Mouse (Mus musculus) limb, embryonic 12.5 days (tissue): ENCODE data around the gene Strn3. TPM values are rescaled to one million over a fixed set of nuclear protein-coding genes. Genes with fewer than 3 reads are reported as not detected.
A peak's percentile ranks its signal among the peaks of the same experiment; 100 is the strongest.

Experiments used
- ATAC-seq: fragments of 200-750 bp; cut with Nextera tagmentation; 2 replicates; pipeline ENCODE4 v1.8.0; 2017; ENCODE audit warnings: low read depth, moderate TSS enrichment; ENCODE audit not compliant: insufficient number of reproducible peaks, insufficient read depth, low FRiP score, low TSS enrichment
- H3K27ac ChIP-seq: fragments of 300-500 bp; sonication (generic); 2 replicates; pipeline ENCODE4 v1.5.1; 2016; ENCODE audit warnings: mild to moderate bottlenecking, moderate library complexity
- H3K27me3 ChIP-seq: fragments of 300-500 bp; sonication (generic); 2 replicates; pipeline ENCODE4 v1.6.1; 2016; ENCODE audit warnings: mild to moderate bottlenecking, moderate library complexity
- H3K36me3 ChIP-seq: fragments of 300-500 bp; sonication (generic); 2 replicates; pipeline ENCODE4 v1.6.1; 2016; ENCODE audit warnings: mild to moderate bottlenecking, moderate library complexity
- H3K4me1 ChIP-seq: fragments of 300-500 bp; sonication (generic); replicated peaks from 2 replicates; pipeline ENCODE4 v1.6.1; 2016
- H3K4me2 ChIP-seq: fragments of 300-500 bp; sonication (generic); 2 replicates; pipeline ENCODE4 v1.6.1; 2016; ENCODE audit warnings: mild to moderate bottlenecking, moderate library complexity
- H3K4me3 ChIP-seq: fragments of 300-500 bp; sonication (generic); replicated peaks from 2 replicates; pipeline ENCODE4 v1.5.1; 2016; ENCODE audit warnings: mild to moderate bottlenecking
- H3K9ac ChIP-seq: fragments of 300-500 bp; sonication (generic); replicated peaks from 2 replicates; pipeline ENCODE4 v1.6.1; 2016; ENCODE audit warnings: mild to moderate bottlenecking, moderate library complexity
- H3K9me3 ChIP-seq: fragments of 300-500 bp; sonication (generic); 2 replicates; pipeline ENCODE4 v1.6.1; 2016; ENCODE audit warnings: mild to moderate bottlenecking, moderate library complexity
- WGBS: fragments of 180-500 bp; shearing (Covaris S2); methylation state at CpG from one replicate; pipeline ENCODE4 v1.1.7; 2016; 5-methylcytosine and 5-hydroxymethylcytosine counted together
- polyA plus RNA-seq: library from polyadenylated mRNA; unstranded; fragments of >200 nt; fragmentation: Nextera tagmentation; extraction: Ambion mirVana; gene quantifications from 2 replicates; pipeline ENCODE4 v1.2.1, GENCODE M21; 2016

Gene Strn3
- polyA plus RNA-seq, 1 experiment from 2014 or later, result 63.7 TPM

GRCm38 (mm10) chr12:51709741-51710140, 18.0 kb upstream of the Strn3 start:
- Histone ChIP-seq H3K27me3 (no peaks in the 10 kb centered on the region), H3K4me1 (0 out of 2 replicates have a peak, but pooled peaks cover 3% of the 10 kb centered on the region), H3K9me3 (no peaks in the 10 kb centered on the region), H3K36me3 (no peaks in the 10 kb centered on the region), H3K27ac (no peak overlapping the region), H3K9ac (no peak overlapping the region), H3K4me2 (no peak overlapping the region), H3K4me3 (no peak overlapping the region)
- ATAC-seq, result no peak
- whole genome bisulfite sequencing, result 68% methylated on average over 3 of the region's 3 CpGs

GRCm38 (mm10) chr12:51708941-51709686, 17.4 kb upstream of the Strn3 start:
- WGBS, result 74% methylated on average over 14 of the region's 14 CpGs
- H3K27me3 ChIP-seq, result no peaks in the 10 kb centered on the region
- H3K4me3 ChIP-seq, result no peak overlapping the region
- no peak overlapping the region for H3K27ac ChIP-seq
- H3K9ac ChIP-seq, result no peak overlapping the region
- ATAC-seq, result no peak
- H3K9me3 ChIP-seq, result no peaks in the 10 kb centered on the region
- no peaks in the 10 kb centered on the region for H3K36me3 ChIP-seq
- H3K4me1 ChIP-seq, result 0 out of 2 replicates have a peak, but pooled peaks cover 3% of the 10 kb centered on the region
- no peak overlapping the region for H3K4me2 ChIP-seq

- Histone ChIP-seq H3K4me3 (no peak overlapping the region), H3K9me3 (peaks cover 3% of the 10 kb centered on the region; the same call in 1 of the 2 replicates), H3K4me1 (peaks cover 7% of the 10 kb centered on the region; the same call in 1 of the 2 replicates), H3K36me3 (no peaks in the 10 kb centered on the region), H3K4me2 (no peak overlapping the region), H3K9ac (no peak overlapping the region), H3K27me3 (no peaks in the 10 kb centered on the region), H3K27ac (no peak overlapping the region)
- 88% methylated on average over 5 of the region's 5 CpGs for WGBS
- ATAC-seq, result no peak
These were observed 15.1 kb upstream of the Strn3 start for GRCm38 (mm10) chr12:51706673-51707235.

GRCm38 (mm10) chr12:51705778-51706177, 14.1 kb upstream of the Strn3 start:
- 79% methylated on average over 12 of the region's 12 CpGs for WGBS
- ATAC-seq, result no peak
- Histone ChIP-seq H3K9ac (no peak overlapping the region), H3K9me3 (peaks cover 3% of the 10 kb centered on the region; the same call in 1 of the 2 replicates), H3K27ac (no peak overlapping the region), H3K4me1 (peaks cover 7% of the 10 kb centered on the region; the same call in 1 of the 2 replicates), H3K4me2 (no peak overlapping the region), H3K27me3 (no peaks in the 10 kb centered on the region), H3K36me3 (no peaks in the 10 kb centered on the region), H3K4me3 (no peak overlapping the region)

GRCm38 (mm10) chr12:51704572-51704971, 12.9 kb upstream of the Strn3 start:
- WGBS, result 75% methylated on average over 7 of the region's 7 CpGs
- no peak for ATAC-seq
- peaks cover 7% of the 10 kb centered on the region; the same call in 1 of the 2 replicates for H3K4me1 ChIP-seq

GRCm38 (mm10) chr12:51703859-51704258, 12.2 kb upstream of the Strn3 start:
- H3K4me2 ChIP-seq, result no peak overlapping the region
- H3K27ac ChIP-seq, result no peak overlapping the region
- no peak overlapping the region for H3K4me3 ChIP-seq
- H3K9ac ChIP-seq, result no peak overlapping the region
- WGBS, result 28% methylated on average over 1 of the region's 1 CpGs
- peaks cover 3% of the 10 kb centered on the region; the same call in 1 of the 2 replicates for H3K9me3 ChIP-seq
- H3K36me3 ChIP-seq, result no peaks in the 10 kb centered on the region
- peak; percentile 35; the same call in 1 of the 2 replicates for ATAC-seq
- H3K27me3 ChIP-seq, result no peaks in the 10 kb centered on the region
- peaks cover 4% of the 10 kb centered on the region; the same call in 1 of the 2 replicates for H3K4me1 ChIP-seq

More at GRCm38 (mm10) chr12:51704572-51704971, 12.9 kb upstream of the Strn3 start:
- peaks cover 3% of the 10 kb centered on the region; the same call in 1 of the 2 replicates for H3K9me3 ChIP-seq
- no peak overlapping the region for H3K4me3 ChIP-seq
- no peaks in the 10 kb centered on the region for H3K36me3 ChIP-seq
- no peak overlapping the region for H3K4me2 ChIP-seq
- no peak overlapping the region for H3K9ac ChIP-seq
- no peaks in the 10 kb centered on the region for H3K27me3 ChIP-seq
- no peak overlapping the region for H3K27ac ChIP-seq

GRCm38 (mm10) chr12:51701723-51702122, 10.0 kb upstream of the Strn3 start:
- Histone ChIP-seq H3K9ac (no peak overlapping the region), H3K27me3 (no peaks in the 10 kb centered on the region), H3K27ac (no peak overlapping the region), H3K4me3 (no peak overlapping the region), H3K9me3 (peaks cover 3% of the 10 kb centered on the region; the same call in 1 of the 2 replicates), H3K4me2 (no peak overlapping the region), H3K36me3 (no peaks in the 10 kb centered on the region), H3K4me1 (peaks cover 4% of the 10 kb centered on the region; the same call in 1 of the 2 replicates)
- ATAC-seq, result no peak

- ATAC-seq, result 0 out of 2 replicates have a peak, but pooled peaks have one; percentile 54
- WGBS, result 56% methylated on average over 8 of the region's 8 CpGs
These were observed 8.1 kb upstream of the Strn3 start for GRCm38 (mm10) chr12:51699623-51700393.

GRCm38 (mm10) chr12:51696157-51696556, 4.5 kb upstream of the Strn3 start:
- no peak for ATAC-seq

More at GRCm38 (mm10) chr12:51699623-51700393, 8.1 kb upstream of the Strn3 start:
- no peak overlapping the region for H3K4me3 ChIP-seq
- H3K36me3 ChIP-seq, result no peaks in the 10 kb centered on the region
- no peak overlapping the region for H3K9ac ChIP-seq
- H3K4me2 ChIP-seq, result no peak overlapping the region
- H3K27ac ChIP-seq, result no peak overlapping the region
- H3K27me3 ChIP-seq, result no peaks in the 10 kb centered on the region
- H3K4me1 ChIP-seq, result peaks cover 4% of the 10 kb centered on the region; the same call in 1 of the 2 replicates
- H3K9me3 ChIP-seq, result peaks cover 3% of the 10 kb centered on the region; the same call in 1 of the 2 replicates

GRCm38 (mm10) chr12:51694966-51695365, 3.3 kb upstream of the Strn3 start:
- no peak overlapping the region for H3K4me3 ChIP-seq
- H3K27ac ChIP-seq, result no peak overlapping the region
- H3K36me3 ChIP-seq, result no peaks in the 10 kb centered on the region
- 92% methylated on average over 1 of the region's 1 CpGs for WGBS
- H3K4me2 ChIP-seq, result no peak overlapping the region
- H3K9me3 ChIP-seq, result no peaks in the 10 kb centered on the region
- H3K4me1 ChIP-seq, result peaks cover under 1% of the 10 kb centered on the region; the same call in 1 of the 2 replicates
- no peaks in the 10 kb centered on the region for H3K27me3 ChIP-seq
- H3K9ac ChIP-seq, result no peak overlapping the region
- no peak for ATAC-seq

More at GRCm38 (mm10) chr12:51696157-51696556, 4.5 kb upstream of the Strn3 start:
- Histone ChIP-seq H3K27me3 (no peaks in the 10 kb centered on the region), H3K9me3 (no peaks in the 10 kb centered on the region), H3K4me1 (no peaks in the 10 kb centered on the region; the same call in 1 of the 2 replicates), H3K27ac (no peak overlapping the region), H3K9ac (no peak overlapping the region), H3K4me2 (no peak overlapping the region), H3K4me3 (no peak overlapping the region), H3K36me3 (no peaks in the 10 kb centered on the region)
- WGBS, result 89% methylated on average over 2 of the region's 2 CpGs

- no peaks in the 10 kb centered on the region for H3K27me3 ChIP-seq
- no peaks in the 10 kb centered on the region for H3K36me3 ChIP-seq
- no peak overlapping the region for H3K4me2 ChIP-seq
- H3K4me3 ChIP-seq, result no peak overlapping the region
- H3K27ac ChIP-seq, result no peak overlapping the region
- H3K9ac ChIP-seq, result no peak overlapping the region
- no peaks in the 10 kb centered on the region for H3K9me3 ChIP-seq
- peaks cover 6% of the 10 kb centered on the region for H3K4me1 ChIP-seq
- no peak for ATAC-seq
These were observed 2.4 kb upstream of the Strn3 start for GRCm38 (mm10) chr12:51694096-51694495.
